Mouse (Mus musculus) megakaryocyte-erythroid progenitor cell, adult 5 weeks (primary cell): ENCODE data around the gene Fam126b. TPM values are rescaled to one million over a fixed set of nuclear protein-coding genes. Genes with fewer than 3 reads are reported as not detected.

Experiments
- polyA plus RNA-seq: library from polyadenylated mRNA; stranded (reverse); fragments of >175 nt; gene quantifications from 2 replicates; pipeline ENCODE4 v1.2.3, GENCODE M21; 2012

Fam126b gene
- polyA plus RNA-seq, result 3.5 and 4.3 TPM in 2 replicates

GRCm38 (mm10) chr1:58586171-58586997 lies at the start of gene Fam126b, which contains the start of gene Ndufb3:
Fam126b (minus strand) TSS chr1:58586323.
Ndufb3 (plus strand) TSS chr1:58586384.

GRCm38 (mm10) chr1:58504577-58505254 lies 81.4 kb downstream of the Fam126b start, which contains the start of gene Orc2:
Orc2 (minus strand) TSS chr1:58505109.

Other genes starting within 250 kb of the Fam126b start
- 7.6 and 7.8 TPM in 2 replicates for gene Bzw1, start 193.4 kb downstream of the Fam126b start, polyA plus RNA-seq
- 9.4 and 14.8 TPM in 2 replicates for gene Clk1, start 162.3 kb downstream of the Fam126b start, polyA plus RNA-seq
- gene Nif3l1, start 141.2 kb downstream of the Fam126b start, polyA plus RNA-seq, result 6.3 and 8.7 TPM in 2 replicates
- gene Ppil3, start 140.8 kb downstream of the Fam126b start, polyA plus RNA-seq, result 10.1 and 10.3 TPM in 2 replicates
- gene Orc2, start 81.2 kb downstream of the Fam126b start, polyA plus RNA-seq, result 14.6 and 21.0 TPM in 2 replicates
- gene Ndufb3, start 61 bp upstream of the Fam126b start, polyA plus RNA-seq, result 6.3 and 7.1 TPM in 2 replicates
- 0.05 TPM in 1 of 2 replicates, not detected in the other for gene Als2cr12, start 109.7 kb upstream of the Fam126b start, polyA plus RNA-seq
- gene Cflar, start 125.2 kb upstream of the Fam126b start, polyA plus RNA-seq, result 5.2 and 6.0 TPM in 2 replicates
- 5.3 and 5.5 TPM in 2 replicates for gene Casp8, start 209.1 kb upstream of the Fam126b start, polyA plus RNA-seq